Mouse (Mus musculus) ES-E14 (cell line): ENCODE measurements at regions not wholly inside any gene's neighbourhood (a gene's known extent, or its start where the extent isn't known, plus 50 kb on each side); places are given as distances from the start of the nearest gene placed in this dataset.
"Not testable (repeated sequence)": the region's sequence is repeated elsewhere in the genome, so short reads cannot be mapped to it uniquely, and the experiment has no call there.

Experiments
- DNase-seq: peaks from one replicate; pipeline ENCODE4 v3.0.0-alpha.2; 2013; ENCODE audit warnings: low read depth, low spot score
- H3K27ac ChIP-seq: 2 replicates; pipeline ENCODE4 v1.5.1; 2012; ENCODE audit warnings: low read depth, mild to moderate bottlenecking, low read length, moderate library complexity, mixed read lengths; ENCODE audit not compliant: poor library complexity, insufficient read depth, severe bottlenecking
- H3K36me3 ChIP-seq: 2 replicates; pipeline ENCODE4 v1.6.1; 2012; ENCODE audit warnings: mild to moderate bottlenecking, low read length, moderate library complexity, mixed read lengths; ENCODE audit not compliant: control insufficient read depth, poor library complexity, insufficient read depth, severe bottlenecking
- H3K4me1 ChIP-seq, 2 experiments: fragments of 150-350 bp in 1 of 2; sonication (generic) in 1 of 2; 2 replicates each; pipeline ENCODE4 v1.6.1; 2012; ENCODE audit warnings: low read length in 2 of 2, mild to moderate bottlenecking in 1 of 2, mixed read lengths in 1 of 2; ENCODE audit not compliant: control insufficient read depth in 2 of 2, insufficient read depth in 2 of 2, poor library complexity in 1 of 2
- H3K4me3 ChIP-seq, 2 experiments: fragments of 150-350 bp in 1 of 2; sonication (generic) in 1 of 2; 2 replicates each; pipeline ENCODE4 v1.5.1; 2012; ENCODE audit warnings: low read length in 2 of 2, low read depth in 1 of 2, mild to moderate bottlenecking in 1 of 2, mixed read lengths in 1 of 2; ENCODE audit not compliant: insufficient read depth in 1 of 2, poor library complexity in 1 of 2, severe bottlenecking in 1 of 2
- H3K9ac ChIP-seq: 2 replicates; pipeline ENCODE4 v1.6.1; 2012; ENCODE audit warnings: low read depth, mild to moderate bottlenecking, low read length, mixed read lengths; ENCODE audit not compliant: poor library complexity, insufficient read depth, severe bottlenecking
- H3K9me3 ChIP-seq: fragments of 150-350 bp; sonication (generic); 2 replicates; pipeline ENCODE4 v1.6.1; 2012; ENCODE audit warnings: low read depth, mild to moderate bottlenecking, low read length; ENCODE audit not compliant: control insufficient read depth, insufficient read depth
- CHD2 ChIP-seq: IDR thresholded peaks from 2 replicates; pipeline ENCODE4 v1.6.1; 2014; ENCODE audit warnings: mild to moderate bottlenecking, low read depth, low read length, inconsistent platforms
- HCFC1 ChIP-seq: IDR thresholded peaks from 2 replicates; pipeline ENCODE4 v1.6.1; 2012; ENCODE audit warnings: low read length, inconsistent platforms, borderline replicate concordance; ENCODE audit not compliant: insufficient read depth
- MAFK ChIP-seq: IDR thresholded peaks from 2 replicates; pipeline ENCODE4 v1.6.1; 2014; ENCODE audit warnings: mild to moderate bottlenecking, low read depth, low read length, inconsistent platforms; ENCODE audit not compliant: insufficient read depth
- ZC3H11A ChIP-seq: IDR thresholded peaks from 2 replicates; pipeline ENCODE4 v1.6.1; 2012; ENCODE audit warnings: low read depth, mild to moderate bottlenecking, inconsistent platforms, low read length, borderline replicate concordance
- ZNF384 ChIP-seq: IDR thresholded peaks from 2 replicates; pipeline ENCODE4 v1.6.1; 2012; ENCODE audit warnings: low read depth, low read length, inconsistent platforms
- in situ Hi-C, 2 experiments: fragments of 600-800 bp; cut with MboI; formaldehyde crosslinking; loops; one replicate each; pipeline ENCODE4 v1.15.1; 2025; ENCODE audit warnings: low sequenced_read_pairs in 2 of 2, inconsistent platforms in 1 of 2; ENCODE audit not compliant: unreplicated experiment in 2 of 2

DNA sequence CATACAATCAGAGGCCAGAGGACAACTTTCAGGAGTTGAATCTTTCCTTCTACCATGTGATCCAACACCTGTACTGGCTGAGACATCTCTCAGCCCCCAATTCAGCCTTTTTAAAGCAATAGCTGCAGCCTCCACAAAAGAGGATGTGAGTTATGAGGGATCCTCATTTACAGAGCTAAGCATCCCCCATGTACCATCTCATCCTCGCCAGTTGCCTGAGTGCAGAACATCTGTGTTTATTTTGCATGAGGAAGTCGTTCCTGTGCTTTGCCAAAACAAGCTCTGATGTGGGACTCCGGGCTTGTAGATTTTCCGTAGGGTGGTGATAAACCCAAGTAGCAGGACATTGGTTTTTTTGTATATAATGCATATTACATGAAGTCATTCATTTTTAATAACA lies 274.1 kb upstream of the Gk2 start:
- in situ Hi-C loops = no loop called here
- H3K27ac ChIP-seq = no peak overlapping the region
- H3K9me3 ChIP-seq = no peaks in the 10 kb centered on the region
- DNase-seq = no peak
- no peak overlapping the region for H3K9ac ChIP-seq
- TF ChIP-seq MAFK = no peak
- no peak for TF ChIP-seq CHD2
- TF ChIP-seq HCFC1 = no peak
- TF ChIP-seq ZNF384 = no peak
- no peak for TF ChIP-seq ZC3H11A
- no peaks in the 10 kb centered on the region for H3K36me3 ChIP-seq
- no peak overlapping the region for H3K4me3 ChIP-seq
- H3K4me1 ChIP-seq = no peaks in the 10 kb centered on the region

- H3K9me3 ChIP-seq, in situ Hi-C loops, H3K9ac ChIP-seq, H3K27ac ChIP-seq, DNase-seq, H3K36me3 ChIP-seq, H3K4me1 ChIP-seq, H3K4me3 ChIP-seq: not testable (repeated sequence)
Observed at GRCm38 (mm10) chr5:97719364-97719763, 262.5 kb upstream of the Gk2 start.

GRCm38 (mm10) chr5:97705270-97705669 lies 248.4 kb upstream of the Gk2 start:
- DNase-seq = no peak
- Histone ChIP-seq H3K9ac (no peak overlapping the region), H3K4me1 (no peaks in the 10 kb centered on the region), H3K27ac (no peak overlapping the region), H3K4me3 (no peak overlapping the region), H3K9me3 (no peaks in the 10 kb centered on the region), H3K36me3 (no peaks in the 10 kb centered on the region)
- in situ Hi-C loops = no loop called here
- TF ChIP-seq HCFC1 = no peak
- no peak for TF ChIP-seq CHD2
- TF ChIP-seq ZC3H11A = no peak
- TF ChIP-seq ZNF384 = no peak
- no peak for TF ChIP-seq MAFK

GRCm38 (mm10) chr5:97700507-97700906 lies 243.7 kb upstream of the Gk2 start:
- H3K36me3 ChIP-seq = no peaks in the 10 kb centered on the region
- TF ChIP-seq MAFK (no peak), CHD2 (no peak), ZC3H11A (no peak), ZNF384 (no peak)
- in situ Hi-C loops = no loop called here
- no peaks in the 10 kb centered on the region for H3K9me3 ChIP-seq
- H3K4me1 ChIP-seq = no peaks in the 10 kb centered on the region
- DNase-seq = no peak
- H3K9ac ChIP-seq = no peak overlapping the region
- no peak overlapping the region for H3K4me3 ChIP-seq
- no peak overlapping the region for H3K27ac ChIP-seq

- in situ Hi-C loops = no loop called here
- no peak overlapping the region for H3K27ac ChIP-seq
- no peak for TF ChIP-seq HCFC1
- no peak for TF ChIP-seq ZNF384
- TF ChIP-seq CHD2 = no peak
- no peak for TF ChIP-seq MAFK
- TF ChIP-seq ZC3H11A = no peak
- H3K4me1 ChIP-seq = no peaks in the 10 kb centered on the region
- no peak for DNase-seq
- H3K36me3 ChIP-seq = no peaks in the 10 kb centered on the region
- no peak overlapping the region for H3K4me3 ChIP-seq
- no peaks in the 10 kb centered on the region for H3K9me3 ChIP-seq
- H3K9ac ChIP-seq = no peak overlapping the region
Observed at GRCm38 (mm10) chr5:97697581-97698134, 240.8 kb upstream of the Gk2 start.
